Mouse (Mus musculus): ENCODE results near the gene S100pbp.

The S100pbp gene

DNA sequence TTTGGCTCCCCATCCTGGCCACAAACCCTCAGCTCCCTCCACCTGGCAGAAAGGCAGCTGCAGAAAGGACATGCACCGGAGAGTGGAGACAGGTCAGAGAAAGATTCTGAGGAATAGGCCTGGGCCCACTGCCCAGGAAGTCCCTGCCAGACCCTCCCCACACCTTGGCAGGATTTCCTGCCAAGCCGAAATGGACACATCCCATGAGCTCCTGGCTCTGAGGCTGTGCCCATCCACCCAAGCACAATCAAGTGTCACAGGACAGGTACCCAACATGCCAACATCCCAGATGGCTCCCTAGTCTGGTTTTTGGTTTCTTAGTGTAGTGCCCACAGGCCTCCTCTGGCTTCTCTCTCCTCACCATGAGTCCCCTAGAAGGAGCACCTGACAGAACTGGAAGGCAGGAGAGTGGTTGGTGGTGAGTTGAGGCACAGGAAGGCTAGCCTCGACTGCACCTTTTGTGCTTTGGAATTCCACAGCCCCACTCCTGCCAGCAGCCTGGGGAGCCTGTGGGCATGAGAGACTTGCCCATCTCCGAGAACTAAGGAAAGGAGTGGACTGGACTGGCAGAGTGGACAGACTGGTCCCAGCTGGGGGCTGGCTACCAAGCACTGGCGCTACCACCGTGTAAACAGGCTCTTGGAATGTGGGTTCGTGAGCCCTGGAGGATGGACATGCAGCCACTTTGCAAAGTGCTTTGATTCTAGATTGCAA is 31.0 kb upstream of the S100pbp start:
- DNase-seq, result peak in 1 of 2 experiments; percentile 8

DNA sequence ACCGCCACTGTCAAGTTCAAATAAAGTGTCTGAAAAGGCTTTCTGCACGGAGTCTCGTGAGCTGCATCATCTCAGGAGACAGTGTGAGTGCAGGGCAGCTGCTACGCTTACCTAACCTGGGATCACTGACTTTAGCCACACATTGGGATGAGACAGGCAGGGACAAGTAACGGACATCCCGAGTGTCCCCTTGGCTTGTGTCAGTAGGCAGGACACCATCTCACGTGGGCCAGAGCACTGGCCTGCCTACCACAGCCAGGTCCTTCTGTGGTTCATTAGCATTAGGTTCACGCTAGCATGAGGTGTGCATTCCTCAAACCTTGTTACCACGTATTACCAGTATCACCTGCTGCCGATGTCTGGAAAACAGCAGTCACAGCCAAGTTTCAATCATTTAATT is 29.7 kb upstream of the S100pbp start:
- no peak for DNase-seq

DNA sequence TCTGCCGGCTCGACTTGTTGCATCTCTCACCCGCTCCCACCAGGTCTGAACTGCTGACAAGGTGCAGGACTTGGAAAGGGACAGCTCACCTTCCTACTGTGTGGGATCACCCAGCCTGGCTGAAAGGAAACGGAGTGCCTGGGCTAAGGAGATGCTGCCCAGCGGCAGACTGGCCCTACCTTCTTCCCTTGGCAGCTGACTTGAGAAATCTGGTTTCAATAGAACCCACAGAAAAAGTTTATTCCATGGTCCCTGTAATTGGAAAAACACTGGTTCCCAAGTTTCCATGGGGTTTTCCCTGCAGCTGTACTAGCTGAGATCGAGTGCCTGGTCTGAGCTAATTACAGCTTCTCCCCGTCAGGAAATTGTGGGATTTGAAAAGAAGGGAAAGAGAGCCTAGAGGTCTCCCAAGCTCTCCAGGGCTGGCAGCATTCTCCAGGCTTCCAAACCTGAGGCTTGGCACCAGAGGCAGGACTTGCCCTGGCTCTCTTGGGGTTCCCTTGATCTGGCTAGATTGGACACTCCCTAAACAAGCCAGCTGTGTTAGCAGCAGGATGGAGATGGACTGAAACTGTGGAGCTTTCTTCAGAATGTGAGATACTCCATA is 29.1 kb upstream of the S100pbp start:
- DNase-seq, result no peak

DNA sequence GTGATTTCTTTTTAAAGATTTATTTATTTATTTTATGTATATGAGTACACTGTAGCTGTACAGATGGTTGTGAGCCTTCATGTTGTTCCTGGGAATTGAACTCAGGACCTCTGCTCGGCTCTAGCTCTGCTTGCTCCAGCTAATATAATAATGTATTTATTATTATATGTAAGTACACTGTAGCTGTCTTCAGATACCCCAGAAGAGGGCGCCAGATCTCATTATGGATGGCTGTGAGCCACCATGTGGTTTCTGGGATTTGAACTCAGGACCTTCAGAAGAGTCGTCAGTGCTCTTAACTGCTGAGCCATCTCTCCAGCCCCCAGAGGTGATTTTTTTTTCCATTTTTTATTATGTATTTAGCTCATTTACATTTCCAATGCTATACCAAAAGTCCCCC is 23.0 kb upstream of the S100pbp start:
- peak; percentile 48 to 59 for DNase-seq

DNA sequence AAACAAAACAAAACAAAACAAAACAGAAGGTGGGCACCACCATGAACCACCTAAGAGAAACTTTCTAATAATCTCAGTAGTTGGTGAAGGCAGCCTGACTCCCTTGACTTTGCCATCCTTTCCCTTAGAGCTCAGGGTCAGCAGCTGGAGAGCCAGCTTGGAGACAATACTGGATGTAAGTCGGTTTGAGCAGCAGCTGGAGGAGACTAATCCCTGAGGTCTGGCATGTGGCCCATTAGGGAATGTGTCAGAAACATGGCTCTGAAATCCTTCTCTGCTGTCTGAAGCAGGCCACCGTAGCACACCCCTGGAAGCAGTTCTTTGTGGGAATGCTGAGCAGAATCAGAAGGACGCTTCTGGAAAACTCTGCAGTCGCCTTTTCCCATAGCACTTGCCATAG is 21.9 kb upstream of the S100pbp start:
- peak; percentile 55 to 65 for DNase-seq

DNA sequence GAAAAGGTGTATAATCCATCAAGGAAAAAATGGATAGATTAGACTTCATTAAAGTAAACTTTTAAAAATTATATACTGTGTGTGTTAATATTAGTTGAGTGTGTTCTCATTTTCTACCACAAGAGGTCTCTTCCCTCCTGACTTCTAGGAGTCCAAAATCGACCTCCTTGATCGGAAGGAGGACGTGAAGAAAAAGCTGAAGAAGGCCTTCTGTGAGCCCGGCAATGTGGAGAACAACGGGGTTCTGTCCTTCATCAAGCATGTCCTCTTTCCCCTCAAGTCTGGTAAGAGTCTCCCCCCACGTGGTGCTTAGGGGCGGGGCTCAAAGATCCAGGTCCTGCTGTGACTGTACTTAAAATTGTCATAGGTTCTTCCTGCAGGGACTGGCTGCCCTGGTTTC is 20.0 kb upstream of the S100pbp start:
- DNase-seq, result no peak

DNA sequence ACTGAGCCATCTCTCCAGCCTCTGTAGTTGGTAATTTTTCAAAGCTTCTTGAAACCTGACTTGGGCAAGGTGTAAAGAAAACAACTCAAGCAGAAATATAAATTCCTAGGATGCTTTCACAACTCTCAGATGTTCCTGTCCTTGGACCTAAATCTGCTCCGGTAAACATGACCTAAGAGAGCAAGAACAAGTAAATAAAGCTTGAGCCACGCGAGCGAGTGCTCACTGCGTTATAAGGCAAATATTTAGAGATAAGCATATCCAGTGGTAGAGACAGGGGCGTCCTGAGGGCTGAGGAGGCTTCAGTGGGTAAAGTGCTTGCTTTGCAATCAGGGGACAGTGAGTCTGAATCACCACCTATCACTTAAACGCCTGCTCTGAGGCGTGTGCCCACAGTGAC is 17.3 kb upstream of the S100pbp start:
- DNase-seq, result no peak

DNA sequence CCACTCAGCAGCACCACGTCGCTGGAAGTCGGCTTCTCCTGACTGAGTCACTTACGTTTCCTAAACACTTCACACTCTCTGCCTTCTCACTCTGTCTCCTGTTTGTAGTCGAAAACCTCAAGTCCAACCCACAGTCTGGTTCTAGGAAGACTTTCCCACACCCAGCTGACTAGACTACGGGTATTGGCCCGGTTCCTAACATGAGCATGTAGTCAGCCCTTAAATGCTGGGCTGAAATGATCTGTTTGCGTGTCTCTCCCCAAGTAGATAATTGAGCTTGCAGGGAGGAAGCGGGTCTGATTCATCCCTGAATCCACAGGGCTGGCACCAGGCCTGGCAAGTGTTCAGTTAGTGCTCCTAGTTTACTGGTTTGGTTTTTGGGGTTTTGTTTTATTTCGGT is 15.1 kb upstream of the S100pbp start:
- no peak for DNase-seq

DNA sequence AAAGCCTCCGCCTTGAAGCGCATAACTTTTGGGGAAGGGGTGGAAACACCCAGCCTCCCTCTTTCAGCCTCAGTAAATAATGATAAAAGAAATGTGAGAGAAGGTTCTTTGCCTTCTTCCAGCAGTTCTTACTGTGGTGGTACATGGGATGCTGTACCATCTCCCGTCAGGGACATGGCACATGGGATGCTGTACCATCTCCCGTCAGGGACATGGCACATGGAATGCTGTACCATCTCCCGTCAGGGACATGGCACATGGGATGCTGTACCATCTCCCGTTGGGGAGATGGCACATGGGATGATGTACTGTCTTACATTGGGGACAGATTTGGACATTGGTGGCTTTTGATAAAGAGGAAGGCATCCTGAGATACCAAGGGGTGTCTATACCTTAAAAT is 8.0 kb upstream of the S100pbp start:
- DNase-seq, result no peak

DNA sequence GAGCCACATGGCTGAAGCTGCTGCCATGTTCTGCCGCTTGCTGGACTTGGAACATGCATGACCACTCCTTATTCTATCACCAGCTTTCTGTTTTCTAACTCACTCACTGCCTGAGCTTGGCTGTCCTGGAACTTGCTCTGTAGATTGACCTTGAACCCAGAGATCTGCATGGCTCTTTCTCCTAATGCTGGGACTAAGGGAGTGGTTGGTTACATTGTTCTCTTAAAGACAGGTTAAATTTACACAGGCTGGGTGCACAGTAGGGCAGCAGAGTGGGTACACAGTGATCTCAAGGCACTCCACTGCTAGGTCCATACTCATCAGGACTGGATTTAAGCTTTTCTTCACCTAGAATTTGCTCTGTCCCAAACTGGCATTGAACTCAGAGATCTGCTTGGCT is 4.8 kb upstream of the S100pbp start:
- DNase-seq, result no peak

DNA sequence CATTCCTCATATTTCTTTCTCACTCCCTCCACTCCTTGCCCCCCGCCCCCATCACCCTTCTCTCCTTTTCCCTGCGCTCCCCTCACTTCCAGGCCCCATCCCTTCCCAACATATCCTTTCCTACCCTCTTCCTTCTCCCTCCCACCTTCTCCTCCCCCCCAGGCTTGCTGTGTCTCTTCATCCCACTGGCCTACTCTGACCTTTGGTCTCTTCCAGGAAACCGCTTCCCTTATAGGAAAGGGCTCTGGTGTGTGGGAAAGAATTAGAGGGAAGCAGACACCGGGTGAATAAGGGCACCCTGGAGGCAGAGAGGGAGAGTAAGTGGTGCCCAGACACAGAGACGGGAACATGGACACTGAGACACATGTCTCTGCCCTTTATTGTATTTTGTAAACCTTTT is 2.2 kb upstream of the S100pbp start:
- no peak for DNase-seq

DNA sequence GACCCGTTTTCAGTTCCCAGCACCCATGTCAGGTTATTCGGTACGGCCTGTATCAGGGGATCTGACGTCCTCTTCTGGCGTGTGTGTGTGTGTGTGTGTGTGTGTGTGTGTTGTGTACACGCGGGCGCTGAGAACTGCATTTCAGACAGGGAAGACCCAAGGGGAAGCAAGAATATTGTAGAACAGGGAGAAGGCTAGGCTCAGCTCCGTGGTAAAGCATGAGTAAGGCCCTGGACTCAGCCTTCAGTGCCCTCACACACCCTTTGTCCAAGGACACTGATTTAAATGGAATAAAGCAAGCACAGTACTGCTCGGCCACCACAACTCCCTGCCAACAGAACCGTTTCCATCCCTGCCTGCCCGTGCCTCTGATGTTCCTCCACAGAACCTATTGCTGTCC is 1.0 kb upstream of the S100pbp start:
- peak in 1 of 2 experiments; percentile 20 for DNase-seq

DNA sequence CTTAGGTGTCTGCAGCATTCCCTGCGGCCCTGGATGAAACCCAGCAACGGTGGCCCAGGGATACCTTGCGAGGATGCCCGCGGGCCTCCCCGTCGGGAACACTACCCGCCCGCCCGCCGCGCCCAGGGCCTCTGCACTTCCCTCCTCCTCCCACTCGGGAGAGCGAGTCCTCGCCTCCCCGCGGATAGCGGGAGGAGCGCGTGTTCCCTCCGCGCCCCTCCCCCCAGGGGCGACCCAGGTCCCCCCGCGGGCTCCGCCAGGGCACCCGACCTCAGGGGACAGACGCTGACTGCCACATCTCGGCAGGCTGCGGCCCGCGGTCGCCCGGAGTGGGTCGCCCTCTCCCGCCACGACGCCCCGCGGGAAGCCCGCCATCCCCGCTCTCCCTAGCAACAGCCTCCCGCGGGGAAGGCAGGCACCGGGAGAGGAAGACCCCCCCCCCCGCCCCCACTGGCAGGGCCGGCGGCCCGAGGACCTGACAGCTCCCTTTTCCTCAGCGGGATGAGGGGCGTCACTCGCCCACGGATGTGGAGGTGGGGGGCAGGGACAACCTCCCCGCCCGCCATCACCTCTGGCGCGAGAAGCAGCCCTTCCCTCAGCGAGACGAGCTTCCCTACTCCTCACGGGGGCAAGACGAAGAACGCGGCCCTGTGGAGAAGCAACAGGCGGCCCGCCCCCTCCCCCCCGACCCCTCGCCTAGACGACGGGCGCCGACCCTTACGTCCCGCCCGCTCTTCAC is 555 bp downstream of the S100pbp start:
- peak; percentile 60 to 74 for DNase-seq

DNA sequence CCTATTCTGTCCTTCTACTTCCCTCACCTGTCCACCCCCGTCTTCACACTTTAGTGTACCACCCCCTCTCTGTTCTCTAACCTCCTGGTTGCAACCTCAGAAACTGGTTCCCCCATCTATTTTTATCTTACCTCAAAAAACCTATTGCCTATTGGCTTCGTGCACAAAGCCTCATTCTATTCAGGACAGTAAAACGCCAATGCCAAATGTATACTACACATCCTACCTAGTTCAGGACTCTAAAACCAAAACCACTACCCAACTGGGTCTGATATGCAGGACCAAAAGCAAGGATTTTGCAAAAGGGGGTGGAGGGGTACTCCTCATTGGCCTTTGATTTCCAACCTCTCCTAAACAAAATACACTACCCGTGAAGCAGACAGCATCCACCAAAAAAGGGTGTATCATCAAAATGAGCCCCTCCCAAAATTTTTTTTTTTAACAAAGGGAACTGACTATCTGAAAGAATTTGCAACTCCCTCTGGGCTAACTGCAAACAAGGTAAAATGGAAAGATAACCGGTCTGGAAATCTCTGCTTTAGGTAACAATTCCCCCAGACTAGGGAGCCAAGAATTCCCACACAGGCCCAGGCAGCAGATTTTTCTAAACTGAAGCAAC is 1.4 kb downstream of the S100pbp start:
- no peak for DNase-seq

DNA sequence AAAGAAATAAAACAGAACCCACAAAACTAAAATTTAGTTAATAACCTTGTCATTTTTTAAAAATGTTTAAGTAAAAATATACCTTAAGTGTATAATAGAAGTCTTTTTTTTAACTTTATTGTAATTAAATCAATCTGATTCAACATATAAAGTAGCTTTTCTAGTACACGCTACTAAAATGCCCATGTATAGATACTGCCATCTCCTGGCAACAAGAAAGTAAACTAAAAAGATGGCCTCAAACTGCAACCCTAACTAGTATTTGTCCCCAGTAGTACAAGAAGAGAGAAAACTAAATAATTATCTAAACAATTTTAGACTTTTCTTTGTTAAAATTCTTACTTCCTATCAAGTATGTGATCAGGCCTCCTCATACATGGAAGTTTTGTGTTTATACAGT is 10.0 kb downstream of the S100pbp start:
- no peak for DNase-seq

DNA sequence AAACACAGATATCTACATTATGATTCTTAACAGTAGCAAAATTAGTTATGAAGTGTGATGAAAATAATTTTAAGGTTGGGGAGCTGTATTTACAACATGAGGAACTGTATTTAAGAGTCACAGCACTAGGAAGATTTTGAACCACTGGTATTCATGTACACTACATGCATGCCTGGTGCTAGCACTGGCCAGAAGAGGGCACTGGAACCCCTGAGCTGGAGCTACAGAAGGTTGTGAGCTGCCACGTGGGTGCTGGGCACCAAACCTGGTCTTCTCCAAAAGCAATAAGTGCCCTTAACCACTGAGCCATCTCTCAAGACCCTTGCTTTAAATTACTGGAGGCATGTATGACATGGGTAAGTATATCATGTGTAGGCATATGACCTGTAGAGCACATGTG is 17.0 kb downstream of the S100pbp start:
- DNase-seq, result no peak

DNA sequence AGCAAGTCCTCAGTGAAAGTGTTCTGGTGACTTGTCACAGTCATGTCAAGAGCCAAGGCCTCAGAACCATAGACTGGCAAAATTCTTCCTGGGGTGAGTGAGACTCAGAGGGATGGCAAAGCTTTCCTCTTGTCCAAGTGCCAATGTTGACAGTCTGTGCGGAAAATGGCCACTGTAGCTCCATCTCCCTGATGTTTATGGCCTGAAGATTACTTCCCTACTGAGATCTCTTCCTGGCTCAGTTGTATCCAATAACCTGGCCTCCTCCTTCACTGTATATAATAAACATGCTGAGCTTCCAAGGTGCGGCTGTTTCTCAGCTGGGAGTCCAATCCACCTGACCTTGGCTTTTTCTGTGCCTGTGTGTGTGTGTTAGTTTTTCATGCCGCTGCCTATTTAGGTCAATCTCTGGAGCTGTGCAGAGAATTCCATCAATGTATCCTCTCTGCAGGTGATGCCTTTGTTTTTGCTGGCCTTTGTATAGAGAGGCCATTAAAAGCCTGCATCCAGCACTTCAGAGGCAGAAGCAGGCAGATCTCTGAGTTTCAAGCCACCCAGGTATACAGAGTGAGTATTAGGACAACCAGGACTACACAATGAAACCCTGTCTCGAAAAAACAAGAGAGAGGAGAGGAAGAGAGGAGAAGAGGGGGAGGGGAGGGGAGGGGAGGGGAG is 27.8 kb downstream of the S100pbp start:
- no peak for DNase-seq

DNA sequence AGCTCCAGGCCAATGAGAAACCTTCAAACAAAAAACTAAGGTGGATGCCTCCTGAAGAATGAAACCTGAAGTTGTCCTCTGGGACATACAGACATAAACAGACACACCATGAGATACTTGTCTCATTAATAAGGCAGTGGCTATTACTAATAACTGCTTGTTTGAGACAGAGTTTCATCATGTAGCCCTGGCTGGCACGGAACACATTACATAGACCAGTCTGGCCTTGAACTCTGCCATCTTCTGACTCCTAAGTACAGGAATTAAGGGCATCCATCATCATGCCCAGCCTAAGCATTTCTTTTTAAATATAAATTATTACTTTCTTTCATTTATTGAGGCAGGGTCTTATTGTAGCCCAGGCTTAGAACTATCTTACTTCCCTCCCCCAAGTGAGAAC is 28.5 kb downstream of the S100pbp start:
- no peak for DNase-seq

DNA sequence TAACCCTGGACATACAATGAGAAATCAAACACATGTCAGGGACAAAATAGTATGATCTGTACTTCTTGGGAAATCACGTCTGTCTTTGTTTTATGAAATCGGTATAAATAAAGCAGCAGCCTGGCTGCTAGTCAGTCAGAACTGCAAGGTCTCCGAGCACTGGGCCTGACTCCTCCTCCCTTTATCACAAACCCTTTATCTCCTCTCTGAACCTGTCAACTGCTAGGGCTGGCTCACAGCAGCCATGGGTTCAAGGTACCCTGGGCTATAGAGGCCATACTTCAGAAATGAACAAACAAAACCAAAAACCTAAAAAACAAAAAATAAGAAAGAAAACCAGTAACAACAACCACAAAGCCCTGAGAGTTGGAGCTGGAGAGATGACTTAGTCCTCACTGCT is 31.0 kb downstream of the S100pbp start:
- no peak for DNase-seq

DNA sequence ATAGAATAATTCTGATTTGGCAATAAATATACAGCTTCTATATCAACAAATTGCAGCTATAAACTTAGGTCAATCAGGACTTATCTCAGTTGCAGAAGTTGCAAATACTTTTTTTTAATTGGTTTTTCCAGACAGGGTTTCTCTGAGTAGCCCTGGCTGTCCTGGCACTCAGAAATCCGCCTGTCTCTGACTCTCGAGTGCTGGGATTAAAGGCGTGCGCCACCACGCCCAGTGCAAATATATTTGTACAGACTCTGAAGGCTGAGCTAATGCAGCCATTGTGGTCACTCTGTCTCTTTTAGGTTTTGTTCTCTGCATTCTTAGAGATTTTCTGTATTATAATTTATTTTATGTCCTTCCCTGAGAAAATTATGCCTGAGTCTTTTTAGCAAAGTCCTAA is 32.0 kb downstream of the S100pbp start:
- no peak for DNase-seq

DNA sequence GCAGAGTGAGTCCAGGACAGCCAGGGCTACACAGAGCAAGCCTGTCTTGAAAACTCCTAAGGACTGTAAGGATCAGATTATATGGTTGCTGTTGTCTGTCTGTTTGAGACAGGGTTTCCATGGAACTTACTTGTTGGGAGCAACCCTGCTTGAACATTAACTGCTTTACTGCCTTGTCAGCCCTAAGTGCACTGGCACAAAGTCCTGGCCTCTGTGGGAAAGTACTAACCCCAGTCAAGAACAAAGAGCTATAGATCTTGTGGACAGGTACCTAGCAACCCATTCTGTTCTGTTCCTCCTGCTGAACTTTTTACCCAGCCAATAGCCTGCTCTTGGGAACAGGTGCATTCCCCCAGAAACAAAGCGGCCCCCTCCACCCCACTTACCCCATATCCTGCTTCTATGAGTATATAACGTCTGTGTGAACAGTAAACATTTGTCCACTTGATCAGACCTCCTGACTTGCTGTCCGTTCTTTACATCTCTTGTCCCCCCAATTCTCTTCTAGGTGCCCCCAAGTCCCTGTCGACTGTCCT is 38.2 kb downstream of the S100pbp start:
- DNase-seq, result no peak

DNA sequence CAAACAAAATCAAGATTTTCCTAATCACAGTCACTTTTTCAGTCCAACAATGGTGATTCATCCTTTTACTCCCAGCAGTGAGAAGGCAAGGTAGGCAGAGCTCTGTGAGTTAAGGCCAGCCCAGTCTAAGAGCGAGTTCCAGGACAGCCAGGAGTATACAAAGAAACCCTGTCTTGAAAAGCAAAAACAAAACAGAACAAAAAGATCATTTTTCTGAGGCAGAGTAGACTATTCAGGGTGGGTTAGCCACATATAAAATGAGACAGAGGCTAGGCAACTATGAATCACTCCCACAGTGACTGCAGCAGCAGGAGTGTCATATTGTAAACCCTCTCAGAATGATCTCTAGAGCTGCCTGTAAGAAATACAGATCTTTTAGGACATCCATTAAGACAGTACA is 40.2 kb downstream of the S100pbp start:
- DNase-seq, result no peak

DNA sequence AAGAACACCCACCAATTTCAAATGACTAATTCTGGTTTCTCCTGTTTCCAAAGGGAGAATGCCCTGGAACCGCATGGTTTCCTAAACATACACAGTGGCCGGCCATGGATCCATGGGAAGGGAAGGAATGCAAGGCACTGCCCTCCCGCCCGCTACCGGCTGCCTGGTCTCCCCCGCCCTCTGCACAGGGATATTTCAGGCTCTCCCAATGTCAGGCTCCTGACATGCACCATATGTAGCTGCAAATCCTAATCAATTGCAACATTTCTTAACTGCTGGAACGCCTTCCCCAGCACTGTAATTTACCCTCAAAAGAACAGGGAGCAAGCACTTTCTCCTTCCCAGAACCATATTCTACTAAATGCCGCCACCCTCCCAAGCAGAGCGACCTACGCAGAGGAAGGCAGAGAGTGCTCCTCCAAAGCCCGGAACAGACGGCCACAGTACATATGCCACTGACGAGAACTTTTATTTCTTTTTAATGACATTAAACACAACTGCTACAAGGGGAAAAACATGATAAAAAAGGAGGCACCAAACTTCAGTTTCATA is 41.9 kb downstream of the S100pbp start:
- peak; percentile 39 to 61 for DNase-seq
